Mouse (Mus musculus) heart, adult 11 months (tissue): ENCODE results near the gene Papss2.
"Not testable (repeated sequence)": the region's sequence is repeated elsewhere in the genome, so short reads cannot be mapped to it uniquely, and the experiment has no call there.

Experiments used
- DNase-seq: peaks from one replicate; pipeline ENCODE4 v3.0.0; 2022

Gene Papss2

GRCm38 (mm10) chr19:32641995-32642394 is 46.4 kb downstream of the Papss2 start:
- no peak for DNase-seq

- DNase-seq, result no peak
Measured at GRCm38 (mm10) chr19:32643642-32644041, 48.1 kb downstream of the Papss2 start.

GRCm38 (mm10) chr19:32645939-32646338 is 50.3 kb downstream of the Papss2 start:
- DNase-seq, result no peak

GRCm38 (mm10) chr19:32646382-32646781 is 50.8 kb downstream of the Papss2 start:
- no peak for DNase-seq

- peak; percentile 56 for DNase-seq
Measured at GRCm38 (mm10) chr19:32648019-32648571, 52.5 kb downstream of the Papss2 start.

GRCm38 (mm10) chr19:32651046-32651445 is 55.5 kb downstream of the Papss2 start:
- peak; percentile 90 for DNase-seq

- peak; percentile 89 for DNase-seq
Measured at GRCm38 (mm10) chr19:32653122-32653521, 57.5 kb downstream of the Papss2 start.

GRCm38 (mm10) chr19:32653630-32654362 is 58.2 kb downstream of the Papss2 start:
- peak; percentile 64 for DNase-seq

GRCm38 (mm10) chr19:32659346-32659745 is 63.8 kb downstream of the Papss2 start:
- peak; percentile 67 for DNase-seq

GRCm38 (mm10) chr19:32662936-32663335 is 67.3 kb downstream of the Papss2 start:
- peak; percentile 79 for DNase-seq

- peak; percentile 81 for DNase-seq
Measured at GRCm38 (mm10) chr19:32665243-32665642, 69.7 kb downstream of the Papss2 start.

- DNase-seq, result not testable (repeated sequence)
Measured at GRCm38 (mm10) chr19:32667830-32668229, 72.2 kb downstream of the Papss2 start.

- no peak for DNase-seq
Measured at GRCm38 (mm10) chr19:32675766-32676165, 80.2 kb downstream of the Papss2 start.

GRCm38 (mm10) chr19:32680894-32681293 is 85.3 kb downstream of the Papss2 start:
- DNase-seq, result peak; percentile 6

GRCm38 (mm10) chr19:32683081-32683480 is 87.5 kb downstream of the Papss2 start:
- peak; percentile 59 for DNase-seq

GRCm38 (mm10) chr19:32687721-32688120 is 92.1 kb downstream of the Papss2 start:
- DNase-seq, result peak; percentile 59

- DNase-seq, result peak; percentile 52
Measured at GRCm38 (mm10) chr19:32688227-32688626, 92.6 kb downstream of the Papss2 start.

GRCm38 (mm10) chr19:32689724-32690123 is 94.1 kb downstream of the Papss2 start:
- DNase-seq, result peak; percentile 83

- no peak for DNase-seq
Measured at GRCm38 (mm10) chr19:32696674-32697073, 101.1 kb downstream of the Papss2 start.

GRCm38 (mm10) chr19:32702191-32702590 is 106.6 kb downstream of the Papss2 start:
- DNase-seq, result peak; percentile 8

- peak; percentile 69 for DNase-seq
Measured at GRCm38 (mm10) chr19:32708996-32709395, 113.4 kb downstream of the Papss2 start.

GRCm38 (mm10) chr19:32710288-32710687 is 114.7 kb downstream of the Papss2 start:
- peak; percentile 18 for DNase-seq

- peak; percentile 99 for DNase-seq
Measured at GRCm38 (mm10) chr19:32711761-32712541, 116.4 kb downstream of the Papss2 start.

- peak; percentile 98 for DNase-seq
Measured at GRCm38 (mm10) chr19:32712588-32713042, 117.0 kb downstream of the Papss2 start.
